Mouse (Mus musculus): ENCODE results near the gene Phc1. TPM values are rescaled to one million over a fixed set of nuclear protein-coding genes. Genes with fewer than 3 reads are reported as not detected.
A peak's percentile ranks its signal among the peaks of the same experiment; 100 is the strongest.

Phc1 gene
- polyA plus RNA-seq, 1 experiment from 2014 or later: 11.0 TPM

GRCm38 (mm10) chr6:122318726-122319125 lies 21.6 kb downstream of the Phc1 start:
- Histone ChIP-seq H3K9ac (ENCODE audit: low read length) (no peak overlapping the region), H3K27ac (ENCODE audit: low read length) (no peak overlapping the region), H3K36me3 (ENCODE audit: control insufficient read depth, insufficient read depth, low read length) (peaks cover 34% of the 10 kb centered on the region), H3K9me3 (replicated peaks; ENCODE audit: control insufficient read depth, low read length) (no peaks in the 10 kb centered on the region), H3K27me3 (ENCODE audit: control insufficient read depth, insufficient read depth, low read length) (no peaks in the 10 kb centered on the region), H3K4me2 (ENCODE audit: low read depth, low read length) (no peak overlapping the region), H3K4me3 (replicated peaks; ENCODE audit: low read length) (no peak overlapping the region), H3K4me1 (ENCODE audit: control insufficient read depth, insufficient read depth, low read length) (no peaks in the 10 kb centered on the region)
- 94% methylated on average over 1 of the region's 1 CpGs for WGBS
- ATAC-seq (ENCODE audit: insufficient read depth, low FRiP score): no peak

- H3K9me3 ChIP-seq (replicated peaks; ENCODE audit: control insufficient read depth, low read length): no peaks in the 10 kb centered on the region
- H3K27me3 ChIP-seq (ENCODE audit: control insufficient read depth, insufficient read depth, low read length): no peaks in the 10 kb centered on the region
- H3K27ac ChIP-seq (ENCODE audit: low read length): peak overlapping the region; percentile 88; the same call in 1 of the 2 replicates
- H3K36me3 ChIP-seq (ENCODE audit: control insufficient read depth, insufficient read depth, low read length): peaks cover 16% of the 10 kb centered on the region
- peaks cover 13% of the 10 kb centered on the region for H3K4me1 ChIP-seq (ENCODE audit: control insufficient read depth, insufficient read depth, low read length)
- WGBS: 55% methylated on average over 5 of the region's 5 CpGs
- peak overlapping the region; percentile 84 for H3K4me2 ChIP-seq (ENCODE audit: low read depth, low read length)
- ATAC-seq (ENCODE audit: insufficient read depth, low FRiP score): no peak
- H3K9ac ChIP-seq (ENCODE audit: low read length): peak overlapping the region; percentile 96
- H3K4me3 ChIP-seq (replicated peaks; ENCODE audit: low read length): peak overlapping the region; percentile 95
Measured at GRCm38 (mm10) chr6:122310187-122310820, 30.1 kb downstream of the Phc1 start.

- Histone ChIP-seq H3K4me2 (ENCODE audit: low read depth, low read length) (peak overlapping the region; percentile 84), H3K9ac (ENCODE audit: low read length) (peak overlapping the region; percentile 96), H3K9me3 (replicated peaks; ENCODE audit: control insufficient read depth, low read length) (no peaks in the 10 kb centered on the region), H3K36me3 (ENCODE audit: control insufficient read depth, insufficient read depth, low read length) (peaks cover 7% of the 10 kb centered on the region; the same call in 1 of the 2 replicates), H3K27me3 (ENCODE audit: control insufficient read depth, insufficient read depth, low read length) (no peaks in the 10 kb centered on the region), H3K4me1 (ENCODE audit: control insufficient read depth, insufficient read depth, low read length) (peaks cover 13% of the 10 kb centered on the region), H3K4me3 (replicated peaks; ENCODE audit: low read length) (peak overlapping the region; percentile 95), H3K27ac (ENCODE audit: low read length) (peak overlapping the region; percentile 88)
- 8% methylated on average over 11 of the region's 11 CpGs for WGBS
- no peak for ATAC-seq (ENCODE audit: insufficient read depth, low FRiP score)
Measured at GRCm38 (mm10) chr6:122309446-122309960, 30.9 kb downstream of the Phc1 start.

GRCm38 (mm10) chr6:122308505-122309393 lies 31.6 kb downstream of the Phc1 start, which contains the start of gene M6pr:
Gene M6pr, plus strand, starts transcription at chr6:122308720.
- H3K4me3 ChIP-seq (replicated peaks; ENCODE audit: low read length): peak within 1 kb of the TSS; percentile 95
- under 1% methylated on average over 49 of the region's 49 CpGs for WGBS

DNA sequence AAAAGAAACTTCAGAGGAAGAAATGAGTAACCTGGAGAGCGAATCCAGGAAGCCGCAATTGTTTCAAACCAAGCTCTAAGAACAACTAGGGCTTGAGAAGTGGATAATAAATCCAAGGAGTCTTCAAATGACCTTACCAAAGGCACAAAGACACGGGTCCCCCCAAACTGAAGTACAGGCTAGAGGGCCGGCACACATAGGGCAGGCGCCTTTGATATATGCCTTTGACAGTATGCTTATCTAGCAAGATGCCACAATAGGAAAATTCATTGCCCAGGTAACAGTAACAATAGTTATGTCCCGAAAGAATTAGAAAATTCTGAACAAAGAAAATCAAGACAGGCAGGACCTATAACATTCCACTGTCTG lies 32.2 kb downstream of the Phc1 start:
- Histone ChIP-seq H3K27me3 (ENCODE audit: control insufficient read depth, insufficient read depth, low read length) (no peaks in the 10 kb centered on the region), H3K36me3 (ENCODE audit: control insufficient read depth, insufficient read depth, low read length) (no peaks in the 10 kb centered on the region), H3K4me3 (replicated peaks; ENCODE audit: low read length) (peak overlapping the region; percentile 95), H3K4me2 (ENCODE audit: low read depth, low read length) (peak overlapping the region; percentile 41; the same call in 1 of the 2 replicates), H3K9me3 (replicated peaks; ENCODE audit: control insufficient read depth, low read length) (no peaks in the 10 kb centered on the region), H3K4me1 (ENCODE audit: control insufficient read depth, insufficient read depth, low read length) (peaks cover 13% of the 10 kb centered on the region), H3K9ac (ENCODE audit: low read length) (peak overlapping the region; percentile 96; the same call in 1 of the 2 replicates), H3K27ac (ENCODE audit: low read length) (0 out of 2 replicates have a peak overlapping the region, but pooled peaks have one; percentile 23)
- 60% methylated on average over 6 of the region's 6 CpGs for WGBS
- ATAC-seq (ENCODE audit: insufficient read depth, low FRiP score): peak; percentile 4; the same call in 1 of the 2 replicates

More at GRCm38 (mm10) chr6:122308505-122309393, 31.6 kb downstream of the Phc1 start, which contains the start of gene M6pr:
- H3K27me3 ChIP-seq (ENCODE audit: control insufficient read depth, insufficient read depth, low read length): no peaks in the 10 kb centered on the region
- peak; percentile 99 for ATAC-seq (ENCODE audit: insufficient read depth, low FRiP score)
- no peaks in the 10 kb centered on the region for H3K9me3 ChIP-seq (replicated peaks; ENCODE audit: control insufficient read depth, low read length)
- H3K36me3 ChIP-seq (ENCODE audit: control insufficient read depth, insufficient read depth, low read length): no peaks in the 10 kb centered on the region
- peak within 1 kb of the TSS; percentile 88 for H3K27ac ChIP-seq (ENCODE audit: low read length)
- peak within 1 kb of the TSS; percentile 96 for H3K9ac ChIP-seq (ENCODE audit: low read length)
- H3K4me2 ChIP-seq (ENCODE audit: low read depth, low read length): peak within 1 kb of the TSS; percentile 84
- peaks cover 13% of the 10 kb centered on the region for H3K4me1 ChIP-seq (ENCODE audit: control insufficient read depth, insufficient read depth, low read length)

DNA sequence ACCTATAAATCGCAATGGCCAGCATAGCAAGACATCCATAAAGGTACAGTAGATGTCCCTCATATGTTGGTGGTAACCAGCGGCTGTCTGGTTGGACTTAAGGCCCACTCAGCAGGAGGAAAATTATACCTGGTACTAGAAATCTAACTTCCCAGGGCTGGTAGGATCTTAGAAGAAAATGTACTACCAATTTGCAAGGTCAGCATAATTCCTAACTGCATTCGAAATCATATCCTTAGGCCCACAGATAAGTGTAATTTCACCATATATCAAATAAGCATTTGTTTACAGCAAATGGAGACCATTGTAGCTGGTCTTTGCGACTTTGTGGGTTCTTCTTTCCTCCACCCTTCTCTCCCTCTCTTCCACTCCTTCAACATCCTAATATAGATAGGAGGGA lies 33.7 kb downstream of the Phc1 start:
- 82% methylated on average over 4 of the region's 4 CpGs for WGBS
- H3K4me2 ChIP-seq (ENCODE audit: low read depth, low read length): no peak overlapping the region
- no peak overlapping the region for H3K27ac ChIP-seq (ENCODE audit: low read length)
- H3K36me3 ChIP-seq (ENCODE audit: control insufficient read depth, insufficient read depth, low read length): no peaks in the 10 kb centered on the region
- H3K4me3 ChIP-seq (replicated peaks; ENCODE audit: low read length): no peak overlapping the region
- no peak overlapping the region for H3K9ac ChIP-seq (ENCODE audit: low read length)
- ATAC-seq (ENCODE audit: insufficient read depth, low FRiP score): no peak
- H3K27me3 ChIP-seq (ENCODE audit: control insufficient read depth, insufficient read depth, low read length): no peaks in the 10 kb centered on the region
- H3K9me3 ChIP-seq (replicated peaks; ENCODE audit: control insufficient read depth, low read length): no peaks in the 10 kb centered on the region
- peaks cover 13% of the 10 kb centered on the region for H3K4me1 ChIP-seq (ENCODE audit: control insufficient read depth, insufficient read depth, low read length)

DNA sequence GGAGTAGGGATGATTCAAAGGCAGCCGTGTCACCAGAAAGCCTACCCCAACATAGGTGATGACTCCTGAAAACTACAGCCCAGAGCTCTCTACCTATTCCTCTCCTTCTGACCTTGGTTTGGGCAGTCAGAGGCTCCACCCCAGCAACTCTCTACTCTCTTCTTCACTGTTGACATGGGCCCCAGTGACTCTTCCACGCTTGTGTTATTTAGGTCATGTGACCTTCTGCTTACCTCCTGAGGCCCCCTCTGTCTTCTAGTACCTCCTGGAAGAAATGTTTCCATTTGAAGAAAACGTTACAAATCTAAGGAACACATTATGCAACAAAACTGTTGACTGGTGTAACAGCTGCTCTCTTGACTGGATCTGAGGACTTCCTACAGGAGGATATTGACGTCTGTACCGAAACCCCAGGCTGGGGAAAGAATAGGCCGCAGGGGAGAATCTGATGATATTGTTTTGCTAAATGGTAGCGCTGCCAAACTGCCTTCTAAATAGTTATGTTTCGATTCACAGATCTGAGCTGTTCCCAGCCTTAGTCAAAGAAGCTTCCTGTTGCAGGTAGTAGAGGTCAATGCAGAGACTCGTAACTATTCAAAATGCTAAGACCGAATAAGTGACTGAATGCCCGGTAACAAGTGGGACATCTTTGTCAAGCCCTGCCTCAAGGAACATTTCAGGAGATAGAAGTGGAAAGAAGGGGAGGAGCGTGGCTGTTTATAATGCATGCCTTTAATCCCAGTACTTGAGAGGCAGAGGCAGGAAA lies 35.4 kb downstream of the Phc1 start:
- ATAC-seq (ENCODE audit: insufficient read depth, low FRiP score): no peak
- peaks cover 3% of the 10 kb centered on the region for H3K4me1 ChIP-seq (ENCODE audit: control insufficient read depth, insufficient read depth, low read length)
- no peak overlapping the region for H3K27ac ChIP-seq (ENCODE audit: low read length)
- H3K9me3 ChIP-seq (replicated peaks; ENCODE audit: control insufficient read depth, low read length): no peaks in the 10 kb centered on the region
- no peak overlapping the region for H3K9ac ChIP-seq (ENCODE audit: low read length)
- WGBS: 81% methylated on average over 12 of the region's 12 CpGs
- H3K4me2 ChIP-seq (ENCODE audit: low read depth, low read length): no peak overlapping the region
- H3K36me3 ChIP-seq (ENCODE audit: control insufficient read depth, insufficient read depth, low read length): no peaks in the 10 kb centered on the region
- no peak overlapping the region for H3K4me3 ChIP-seq (replicated peaks; ENCODE audit: low read length)
- H3K27me3 ChIP-seq (ENCODE audit: control insufficient read depth, insufficient read depth, low read length): no peaks in the 10 kb centered on the region

DNA sequence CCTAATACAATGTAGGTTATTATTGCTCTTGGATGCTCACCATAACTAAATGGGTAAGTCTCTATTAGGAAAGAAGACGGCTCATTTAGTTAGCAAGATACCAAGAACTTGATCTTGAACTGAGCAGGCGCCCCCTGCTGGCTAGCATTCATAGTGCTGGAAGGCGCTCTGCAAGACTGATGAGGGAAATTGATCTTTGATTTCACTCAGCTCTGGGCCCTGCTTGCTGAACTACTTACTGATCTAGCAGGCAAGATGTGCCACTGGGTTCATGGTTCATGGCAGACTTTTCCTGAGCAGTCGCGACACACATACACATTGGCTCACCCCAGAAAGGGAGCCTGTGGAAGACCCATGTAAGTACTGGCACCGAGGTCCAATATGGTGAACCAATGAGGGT lies 36.0 kb downstream of the Phc1 start:
- 33% methylated on average over 6 of the region's 6 CpGs for whole genome bisulfite sequencing
- no peak overlapping the region for H3K4me2 ChIP-seq (ENCODE audit: low read depth, low read length)

More for the DNA sequence above, 36.0 kb downstream of the Phc1 start:
- no peaks in the 10 kb centered on the region for H3K27me3 ChIP-seq (ENCODE audit: control insufficient read depth, insufficient read depth, low read length)
- no peak overlapping the region for H3K9ac ChIP-seq (ENCODE audit: low read length)
- no peaks in the 10 kb centered on the region for H3K4me1 ChIP-seq (ENCODE audit: control insufficient read depth, insufficient read depth, low read length)
- H3K9me3 ChIP-seq (replicated peaks; ENCODE audit: control insufficient read depth, low read length): no peaks in the 10 kb centered on the region
- ATAC-seq (ENCODE audit: insufficient read depth, low FRiP score): no peak
- no peaks in the 10 kb centered on the region for H3K36me3 ChIP-seq (ENCODE audit: control insufficient read depth, insufficient read depth, low read length)
- H3K4me3 ChIP-seq (replicated peaks; ENCODE audit: low read length): no peak overlapping the region
- H3K27ac ChIP-seq (ENCODE audit: low read length): no peak overlapping the region

Data from stomach, embryonic 16.5 days (tissue).